Mouse (Mus musculus): ENCODE results near the gene Lrp10.

DNA sequence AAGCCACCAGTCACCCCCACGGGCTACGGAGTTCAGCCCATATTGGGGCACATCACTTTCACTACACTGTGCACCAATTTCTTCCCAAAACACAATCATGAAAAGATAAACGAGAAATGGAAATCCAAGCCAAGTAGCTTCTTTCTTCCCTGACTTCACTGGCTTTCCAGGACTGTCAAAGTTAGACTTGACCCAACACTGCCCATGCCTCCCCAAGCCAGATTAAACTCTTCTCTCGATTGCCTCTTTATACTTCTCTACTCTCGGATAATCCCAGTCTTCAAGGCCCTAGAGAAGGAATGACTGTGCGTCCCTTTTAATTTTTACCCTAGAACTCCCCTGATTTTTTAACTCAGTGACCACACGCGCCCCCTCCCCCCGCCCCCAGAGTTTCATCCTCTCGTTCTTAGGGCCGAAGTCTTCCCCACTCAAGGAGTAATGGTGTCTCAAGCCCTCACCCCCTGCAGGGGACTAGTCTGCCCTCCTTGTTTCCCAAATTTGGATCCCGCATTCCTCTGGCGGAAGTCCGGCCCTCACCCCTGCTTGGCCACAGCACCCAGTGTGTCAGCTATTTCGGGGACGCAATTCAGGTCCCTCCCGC lies 52.9 kb downstream of the Lrp10 start:
- no peak for TF ChIP-seq CTCF (IDR thresholded peaks at IDR 0.05; ENCODE audit: borderline replicate concordance, insufficient read depth, low read depth, low read length)
- TF ChIP-seq POLR2A (IDR thresholded peaks at IDR 0.05; ENCODE audit: borderline replicate concordance, insufficient read depth, low read length): no peak
